44 mouse cellular contexts compared by ENCODE assay signal in the genomic region with DNA sequence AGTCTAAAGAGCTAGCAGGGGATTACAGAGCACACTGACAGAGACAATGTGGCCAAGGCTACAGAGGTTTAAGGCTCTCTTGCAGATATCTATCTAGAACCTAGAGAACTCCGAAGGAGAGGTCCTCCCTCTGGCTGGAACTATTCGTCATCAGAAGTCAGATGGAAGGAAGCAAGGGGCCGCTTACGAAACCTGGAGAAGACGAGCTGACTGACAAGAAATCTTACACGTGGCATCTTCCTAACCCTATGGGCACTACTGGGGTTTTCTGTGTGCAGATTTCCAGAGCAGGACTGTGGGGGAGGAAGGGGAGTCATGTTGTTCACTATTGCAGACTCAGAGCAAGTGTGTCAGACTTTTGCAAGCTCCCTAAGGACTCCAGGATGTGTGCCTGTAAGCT. TPM values are rescaled to one million over a fixed set of nuclear protein-coding genes. Genes with fewer than 3 reads are reported as not detected.
DNase-seq lines count a peak whose midpoint lies in the region; ATAC-seq and TF ChIP-seq lines count a peak whose summit lies in the region.
"Had no signal": no experiment of that assay in that cellular context is flagged by ENCODE, and none has a peak within 500 bp of the region (broad histone marks: within the 10 kb centered on the region; RNA-seq: fewer than 3 reads in every experiment).

No protein-coding gene starts in this region.

- no peak for TF ChIP-seq EP300 in lung, postnatal 0 days (IDR thresholded peaks at IDR 0.05)
- no peak for TF ChIP-seq EP300 in ES-Bruce4 (IDR thresholded peaks at IDR 0.05; ENCODE audit: insufficient read depth, low read depth, low read length)

- no peak overlapping the region for H3K9ac ChIP-seq in lung, postnatal 0 days (replicated peaks; ENCODE audit: low read depth)
- no peak overlapping the region for H3K9ac ChIP-seq in ES-Bruce4 (ENCODE audit: low read depth, poor library complexity, severe bottlenecking)
- H3K9ac ChIP-seq: heart, embryonic 12.5 days; hindbrain, embryonic 13.5 days; limb, embryonic 12.5 days; midbrain, embryonic 13.5 days; stomach, embryonic 15.5 days had no signal

- no peak overlapping the region for H3K27ac ChIP-seq in lung, postnatal 0 days (ENCODE audit: low read length)
- H3K27ac ChIP-seq in ES-Bruce4 (ENCODE audit: insufficient read depth, low read length) (peak overlapping the region; percentile 22; the same call in 1 of the 2 replicates), macrophage (peak overlapping the region; percentile 69)
- H3K27ac ChIP-seq: gastrocnemius, adult 2 months; heart, adult 2 months; hindbrain, embryonic 13.5 days; left cerebral cortex, adult 2 months; limb, embryonic 12.5 days; midbrain, embryonic 13.5 days; stomach, embryonic 15.5 days had no signal

- no peak for ATAC-seq in lung, postnatal 0 days
- ATAC-seq: forebrain, embryonic 16.5 days; intestine, embryonic 16.5 days; midbrain, embryonic 13.5 days had no signal

- no peaks in the 10 kb centered on the region for H3K9me3 ChIP-seq in lung, postnatal 0 days (ENCODE audit: low read length)
- H3K9me3 ChIP-seq in ES-Bruce4 (replicated peaks; ENCODE audit: control insufficient read depth, insufficient read depth, low read length, poor library complexity, severe bottlenecking) = no peaks in the 10 kb centered on the region
- H3K9me3 ChIP-seq: G1E; heart, embryonic 12.5 days; hindbrain, embryonic 13.5 days; limb, embryonic 12.5 days; midbrain, embryonic 13.5 days; stomach, embryonic 15.5 days had no signal

- 47% methylated on average over 6 of the region's 6 CpGs for WGBS in lung, postnatal 0 days
- 7% methylated on average over 6 of the region's 6 CpGs for WGBS in macrophage (ENCODE audit: missing documents)

- DNase-seq in lung, postnatal 36 days = peak; percentile 32
- no peak for DNase-seq in lung, postnatal 0 days (ENCODE audit: low spot score)
- no peak for DNase-seq in adrenal gland, adult 8-10 months
- DNase-seq in urinary bladder, postnatal 25 days (ENCODE audit: low spot score) = no peak
- DNase-seq in adrenal gland, postnatal 4 days (ENCODE audit: low spot score in 2 of 2) = no peak
- DNase-seq: adrenal gland, postnatal 14 days; B cell, adult 2 months; cerebellum, adult 18-20 months; cerebellum, postnatal 10 days; gastrocnemius, adult 2 months; gastrocnemius, postnatal 36 days; heart, adult 2 months; heart, postnatal 4 days; kidney, adult 8-10 months; kidney, postnatal 10 days; lung, postnatal 10 days; right cerebral cortex, postnatal 4 days; thymus, adult 18-20 months; thymus, postnatal 36 days had no signal

- no peaks in the 10 kb centered on the region for H3K27me3 ChIP-seq in lung, postnatal 0 days (replicated peaks; ENCODE audit: insufficient read depth, low read length)
- no peaks in the 10 kb centered on the region for H3K27me3 ChIP-seq in ES-Bruce4 (ENCODE audit: control insufficient read depth, insufficient read depth, low read length, poor library complexity, severe bottlenecking)
- H3K27me3 ChIP-seq: heart, embryonic 12.5 days; hindbrain, embryonic 13.5 days; limb, embryonic 12.5 days; midbrain, embryonic 13.5 days; stomach, embryonic 15.5 days had no signal

- H3K36me3 ChIP-seq in lung, postnatal 0 days (ENCODE audit: insufficient read depth, low read length) = no peaks in the 10 kb centered on the region
- H3K36me3 ChIP-seq in ES-Bruce4 (ENCODE audit: control insufficient read depth, insufficient read depth, low read length, poor library complexity, severe bottlenecking) (no peaks in the 10 kb centered on the region), macrophage (ENCODE audit: inconsistent target) (no peaks in the 10 kb centered on the region)
- H3K36me3 ChIP-seq: G1E; heart, embryonic 12.5 days; hindbrain, embryonic 13.5 days; limb, embryonic 12.5 days; midbrain, embryonic 13.5 days; stomach, embryonic 15.5 days had no signal

- H3K4me3 ChIP-seq in lung, postnatal 0 days (ENCODE audit: low read depth, low read length) = no peak overlapping the region
- H3K4me3 ChIP-seq in ES-Bruce4 (ENCODE audit: low read depth, low read length) = no peak overlapping the region
- H3K4me3 ChIP-seq in macrophage (ENCODE audit: inconsistent target) = no peak overlapping the region
- H3K4me3 ChIP-seq: erythroblast, embryonic 14.5 days; gastrocnemius, adult 2 months; heart, adult 2 months; heart, embryonic 12.5 days; hindbrain, embryonic 13.5 days; left cerebral cortex, adult 2 months; limb, embryonic 12.5 days; midbrain, embryonic 13.5 days; stomach, embryonic 15.5 days had no signal

- no peak overlapping the region for H3K4me2 ChIP-seq in lung, postnatal 0 days (replicated peaks; ENCODE audit: low read depth, low read length)
- H3K4me2 ChIP-seq: heart, embryonic 12.5 days; hindbrain, embryonic 13.5 days; limb, embryonic 12.5 days; midbrain, embryonic 13.5 days; stomach, embryonic 15.5 days had no signal

- no peak for TF ChIP-seq POLR2A in ES-Bruce4 (IDR thresholded peaks at IDR 0.05; ENCODE audit: insufficient read depth, low read length)

- H3K4me1 ChIP-seq in lung, postnatal 0 days (ENCODE audit: insufficient read depth, low read depth, low read length) = no peaks in the 10 kb centered on the region
- peaks cover 5% of the 10 kb centered on the region for H3K4me1 ChIP-seq in ES-Bruce4 (ENCODE audit: control insufficient read depth, insufficient read depth, low read length)
- H3K4me1 ChIP-seq: heart, embryonic 12.5 days; hindbrain, embryonic 13.5 days; midbrain, embryonic 13.5 days; stomach, embryonic 15.5 days had no signal

- TF ChIP-seq CTCF in lung, postnatal 0 days (IDR thresholded peaks at IDR 0.05) = no peak
- no peak for TF ChIP-seq CTCF in ES-Bruce4 (IDR thresholded peaks at IDR 0.05; ENCODE audit: low read depth, low read length)

- H3K79me2 ChIP-seq in macrophage (ENCODE audit: inconsistent target) = no peaks in the 10 kb centered on the region

RNA-seq across cellular contexts. Expression of a gene that starts 4.1 kb away (rescaled TPM):
- polyA plus RNA-seq in lung, postnatal 0 days (2015; fragmentation: Nextera tagmentation; extraction: Ambion mirVana) = 0.07 TPM in 1 of 2 replicates, not detected in the other
- polyA plus RNA-seq in ES-Bruce4 (2011; ENCODE audit: insufficient read depth, insufficient read length, low read depth, missing spikeins) (not detected in 2 replicates), macrophage (2018) (0.10 TPM in 1 of 3 replicates, not detected in the others)
- under 1 TPM in 10 of 26 experiments, not detected in 16; 0.32 to 0.78 (median 0.54) TPM for total RNA-seq in macrophage (2018; cell fraction: chromatin; rRNA removed)
- total RNA-seq in macrophage (2018; cell fraction: cytosol; rRNA removed) = under 1 TPM in 22 of 26 experiments, not detected in 4; 0.09 to 0.37 (median 0.22) TPM
- total RNA-seq in macrophage (2018; cell fraction: nucleus; rRNA removed) = under 1 TPM in 9 of 26 experiments, not detected in 17; 0.29 to 0.54 (median 0.36) TPM
- not detected for total RNA-seq in adrenal gland, adult 8-10 months (2022)
- total RNA-seq in adrenal gland, postnatal 4 days (2021) = not detected
- total RNA-seq: adrenal gland, postnatal 14 days; gastrocnemius, adult 2 months; gastrocnemius, postnatal 36 days; heart, adult 2 months; heart, postnatal 4 days; layer of hippocampus, adult 18-20 months; layer of hippocampus, postnatal 10 days; left cerebral cortex, adult 2 months; left cerebral cortex, postnatal 25 days; liver, adult 2 months; megakaryocyte-erythroid progenitor cell, adult 5-6 weeks had no signal
- polyA plus RNA-seq: brain, embryonic 14.5 days; cortical plate, adult 2 months; embryonic facial prominence, embryonic 14.5 days; erythroblast, embryonic 14.5 days; forebrain, embryonic 11.5 days; forebrain, embryonic 16.5 days; G1E; heart, adult 2 months; heart, embryonic 12.5 days; heart, postnatal 0 days; hindbrain, embryonic 13.5 days; intestine, embryonic 16.5 days; limb, embryonic 12.5 days; liver, embryonic 16.5 days; midbrain, embryonic 13.5 days; neural tube, embryonic 11.5 days had no signal

RNA-seq across cellular contexts. Expression of a gene that starts 37.5 kb away (rescaled TPM):
- 25.4 and 32.4 TPM in 2 replicates for polyA plus RNA-seq in lung, postnatal 0 days (2015; fragmentation: Nextera tagmentation; extraction: Ambion mirVana)
- polyA plus RNA-seq in ES-Bruce4 (2011; ENCODE audit: insufficient read depth, insufficient read length, low read depth, missing spikeins) (not detected in 2 replicates), macrophage (2018) (0.12 TPM in 1 of 3 replicates, not detected in the others)
- total RNA-seq in macrophage (2018; cell fraction: chromatin; rRNA removed) = not detected
- total RNA-seq in macrophage (2018; cell fraction: cytosol; rRNA removed) = under 1 TPM in 1 of 26 experiments, not detected in 25; 0.09 TPM
- total RNA-seq in macrophage (2018; cell fraction: nucleus; rRNA removed) = under 1 TPM in 1 of 26 experiments, not detected in 25; 0.24 TPM
- 10 to 100 TPM; 11.2 to 54.4 (median 43.2) TPM for total RNA-seq in adrenal gland, adult 8-10 months (2022)
- 10 to 100 TPM; 45.2 to 66.6 TPM for total RNA-seq in adrenal gland, postnatal 4 days (2021)
- total RNA-seq: liver, adult 2 months; megakaryocyte-erythroid progenitor cell, adult 5-6 weeks; neutrophil, adult 5-6 weeks had no signal
- polyA plus RNA-seq: forebrain, embryonic 11.5 days; G1E; liver, adult 2 months had no signal

RNA-seq across cellular contexts. Expression of a gene that starts 49.5 kb away (rescaled TPM):
- 23.6 and 26.6 TPM in 2 replicates for polyA plus RNA-seq in lung, postnatal 0 days (2015; fragmentation: Nextera tagmentation; extraction: Ambion mirVana)
- polyA plus RNA-seq in ES-Bruce4 (2011; ENCODE audit: insufficient read depth, insufficient read length, low read depth, missing spikeins) (24.7 and 24.9 TPM in 2 replicates), macrophage (2018) (127 to 236 TPM (median 209 TPM) in 3 replicates)
- total RNA-seq in macrophage (2018; cell fraction: chromatin; rRNA removed) = 10 to 100 TPM in 1 of 26 experiments, 1 to 10 TPM in 25; 1.3 to 10.9 (median 3.9) TPM
- 100 to 1,000 TPM; 104 to 194 (median 135) TPM for total RNA-seq in macrophage (2018; cell fraction: cytosol; rRNA removed)
- total RNA-seq in macrophage (2018; cell fraction: nucleus; rRNA removed) = 100 to 1,000 TPM in 2 of 26 experiments, 10 to 100 TPM in 24; 18.2 to 115 (median 67.3) TPM
- total RNA-seq in adrenal gland, adult 8-10 months (2022) = 100 to 1,000 TPM; 254 to 285 (median 274) TPM
- total RNA-seq in adrenal gland, postnatal 4 days (2021) = 100 to 1,000 TPM; 114 to 115 TPM
- polyA plus RNA-seq: G1E had no signal

RNA-seq across cellular contexts. Expression of a gene that starts 56.7 kb away (rescaled TPM):
- polyA plus RNA-seq in lung, postnatal 0 days (2015; fragmentation: Nextera tagmentation; extraction: Ambion mirVana) = 1.7 and 1.8 TPM in 2 replicates
- polyA plus RNA-seq in ES-Bruce4 (2011; ENCODE audit: insufficient read depth, insufficient read length, low read depth, missing spikeins) (5.3 and 6.3 TPM in 2 replicates), macrophage (2018) (21.5 to 45.5 TPM (median 25.9 TPM) in 3 replicates)
- total RNA-seq in macrophage (2018; cell fraction: chromatin; rRNA removed) = 100 to 1,000 TPM in 6 of 26 experiments, 10 to 100 TPM in 20; 22.2 to 165 (median 63.4) TPM
- total RNA-seq in macrophage (2018; cell fraction: cytosol; rRNA removed) = 10 to 100 TPM; 30.7 to 69.5 (median 50.9) TPM
- 100 to 1,000 TPM in 7 of 26 experiments, 10 to 100 TPM in 19; 30.2 to 153 (median 77.3) TPM for total RNA-seq in macrophage (2018; cell fraction: nucleus; rRNA removed)
- total RNA-seq in adrenal gland, adult 8-10 months (2022) = 10 to 100 TPM; 24.4 to 27.7 (median 24.6) TPM
- total RNA-seq in adrenal gland, postnatal 4 days (2021) = 10 to 100 TPM; 35.5 to 35.6 TPM

Comparison
In these comparisons a context has a peak if more than half of its experiments do, and no peak if none do; other contexts are left out.
1. RNA of a gene that starts 37.5 kb away (polyA plus RNA-seq): 25.4 to 32.4 TPM in lung, postnatal 0 days; 0.12 TPM in macrophage and not detected in ES-Bruce4; every median in the first group is over 10 times any median in the second.